Mouse (Mus musculus) stomach, postnatal 0 days (tissue): ENCODE measurements around the gene Gm6034.

Experiments
- CTCF ChIP-seq: IDR thresholded peaks from 2 replicates; pipeline ENCODE4 v1.5.1; 2016; ENCODE audit warnings: antibody characterized with exemption, low read depth, mild to moderate bottlenecking, moderate library complexity
- EP300 ChIP-seq: optimal IDR thresholded peaks from 2 replicates; pipeline ENCODE3; 2016; ENCODE audit warnings: antibody characterized with exemption

DNA sequence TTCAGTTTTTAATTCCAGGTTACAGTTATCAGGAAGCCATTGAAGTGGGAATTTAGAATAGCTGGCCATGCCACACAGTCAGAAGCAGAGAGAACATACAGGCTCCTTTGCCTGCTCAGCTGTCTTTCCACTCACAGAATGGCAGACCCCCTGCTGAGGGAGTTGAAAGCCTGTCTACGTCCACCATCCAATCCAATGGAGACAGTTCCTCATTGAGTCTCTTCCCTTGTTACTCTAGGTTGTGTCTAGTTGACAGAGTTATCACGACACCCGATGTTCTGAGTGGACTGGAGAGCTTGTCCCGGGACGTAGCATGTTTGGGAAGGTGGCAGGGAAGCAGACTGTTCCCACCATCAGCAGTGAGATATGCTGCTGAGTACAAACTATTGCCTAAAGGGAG lies 17.6 kb upstream of the Gm6034 start:
- no peak for TF ChIP-seq CTCF
- no peak for TF ChIP-seq EP300
